Mouse (Mus musculus): ENCODE data around the gene Cpa3. TPM values are rescaled to one million over a fixed set of nuclear protein-coding genes. Genes with fewer than 3 reads are reported as not detected.

Gene Cpa3
- 2.1 and 2.3 TPM in 2 replicates for polyA plus RNA-seq (2014; fragmentation: Nextera tagmentation; extraction: Ambion mirVana)

- WGBS, result 80% methylated on average over 3 of the region's 3 CpGs
- Histone ChIP-seq H3K36me3 (ENCODE audit: control insufficient read depth, insufficient read depth, low read length) (no peaks in the 10 kb centered on the region), H3K4me1 (replicated peaks; ENCODE audit: control insufficient read depth, insufficient read depth, low read length) (no peaks in the 10 kb centered on the region), H3K9ac (ENCODE audit: low read length) (no peak within 1 kb of the TSS), H3K27me3 (replicated peaks; ENCODE audit: control insufficient read depth, insufficient read depth, low read length) (no peaks in the 10 kb centered on the region), H3K27ac (ENCODE audit: low read depth) (no peak within 1 kb of the TSS), H3K9me3 (ENCODE audit: control insufficient read depth, low read length) (no peaks in the 10 kb centered on the region), H3K4me2 (ENCODE audit: low read length) (no peak within 1 kb of the TSS), H3K4me3 (ENCODE audit: low read depth, low read length) (no peak within 1 kb of the TSS)
- no peak for ATAC-seq (replicated peaks; ENCODE audit: low FRiP score, low TSS enrichment, low read depth)
- DNase-seq (ENCODE audit: low spot score), result no peak
Measured at GRCm38 (mm10) chr3:20242050-20242449, at the start of gene Cpa3. Gene Cpa3 (minus strand): TSS chr3:20242181.

- H3K4me2 ChIP-seq (ENCODE audit: low read length), result no peak overlapping the region
- H3K4me1 ChIP-seq (replicated peaks; ENCODE audit: control insufficient read depth, insufficient read depth, low read length), result no peaks in the 10 kb centered on the region
- ATAC-seq (replicated peaks; ENCODE audit: low FRiP score, low TSS enrichment, low read depth), result no peak
- no peaks in the 10 kb centered on the region for H3K36me3 ChIP-seq (ENCODE audit: control insufficient read depth, insufficient read depth, low read length)
- no peak overlapping the region for H3K4me3 ChIP-seq (ENCODE audit: low read depth, low read length)
- no peaks in the 10 kb centered on the region for H3K9me3 ChIP-seq (ENCODE audit: control insufficient read depth, low read length)
- DNase-seq (ENCODE audit: low spot score), result no peak
- H3K27ac ChIP-seq (ENCODE audit: low read depth), result no peak overlapping the region
- H3K9ac ChIP-seq (ENCODE audit: low read length), result no peak overlapping the region
- no peaks in the 10 kb centered on the region for H3K27me3 ChIP-seq (replicated peaks; ENCODE audit: control insufficient read depth, insufficient read depth, low read length)
Measured at GRCm38 (mm10) chr3:20291370-20291769, 49.4 kb upstream of the Cpa3 start.

- Histone ChIP-seq H3K27me3 (replicated peaks; ENCODE audit: control insufficient read depth, insufficient read depth, low read length) (no peaks in the 10 kb centered on the region), H3K9ac (ENCODE audit: low read length) (no peak overlapping the region), H3K4me2 (ENCODE audit: low read length) (no peak overlapping the region), H3K27ac (ENCODE audit: low read depth) (no peak overlapping the region), H3K4me3 (ENCODE audit: low read depth, low read length) (no peak overlapping the region), H3K36me3 (ENCODE audit: control insufficient read depth, insufficient read depth, low read length) (no peaks in the 10 kb centered on the region), H3K4me1 (replicated peaks; ENCODE audit: control insufficient read depth, insufficient read depth, low read length) (no peaks in the 10 kb centered on the region), H3K9me3 (ENCODE audit: control insufficient read depth, low read length) (no peaks in the 10 kb centered on the region)
- ATAC-seq (replicated peaks; ENCODE audit: low FRiP score, low TSS enrichment, low read depth), result no peak
- 64% methylated on average over 2 of the region's 2 CpGs for WGBS
- DNase-seq (ENCODE audit: low spot score), result no peak
Measured at GRCm38 (mm10) chr3:20288761-20289160, 46.8 kb upstream of the Cpa3 start.

- Histone ChIP-seq H3K4me2 (ENCODE audit: low read length) (no peak overlapping the region), H3K27ac (ENCODE audit: low read depth) (no peak overlapping the region), H3K36me3 (ENCODE audit: control insufficient read depth, insufficient read depth, low read length) (no peaks in the 10 kb centered on the region), H3K27me3 (replicated peaks; ENCODE audit: control insufficient read depth, insufficient read depth, low read length) (no peaks in the 10 kb centered on the region), H3K9me3 (ENCODE audit: control insufficient read depth, low read length) (no peaks in the 10 kb centered on the region), H3K4me1 (replicated peaks; ENCODE audit: control insufficient read depth, insufficient read depth, low read length) (no peaks in the 10 kb centered on the region), H3K9ac (ENCODE audit: low read length) (no peak overlapping the region), H3K4me3 (ENCODE audit: low read depth, low read length) (no peak overlapping the region)
- DNase-seq (ENCODE audit: low spot score) (no peak), ATAC-seq (replicated peaks; ENCODE audit: low FRiP score, low TSS enrichment, low read depth) (no peak)
- 57% methylated on average over 1 of the region's 1 CpGs for WGBS
Measured at GRCm38 (mm10) chr3:20281796-20282195, 39.8 kb upstream of the Cpa3 start.

GRCm38 (mm10) chr3:20275633-20276032, 33.7 kb upstream of the Cpa3 start, which contains the start of gene Cpb1:
Gene Cpb1 (minus strand): TSS chr3:20275733.
- 87% methylated on average over 3 of the region's 3 CpGs for WGBS
- no peaks in the 10 kb centered on the region for H3K27me3 ChIP-seq (replicated peaks; ENCODE audit: control insufficient read depth, insufficient read depth, low read length)

GRCm38 (mm10) chr3:20254566-20255479, 12.8 kb upstream of the Cpa3 start:
- no peak overlapping the region for H3K27ac ChIP-seq (ENCODE audit: low read depth)
- no peak overlapping the region for H3K4me2 ChIP-seq (ENCODE audit: low read length)
- no peak for DNase-seq (ENCODE audit: low spot score)
- 27% methylated on average over 9 of the region's 9 CpGs for WGBS
- no peaks in the 10 kb centered on the region for H3K36me3 ChIP-seq (ENCODE audit: control insufficient read depth, insufficient read depth, low read length)
- ATAC-seq (replicated peaks; ENCODE audit: low FRiP score, low TSS enrichment, low read depth), result no peak
- H3K9me3 ChIP-seq (ENCODE audit: control insufficient read depth, low read length), result no peaks in the 10 kb centered on the region
- H3K4me1 ChIP-seq (replicated peaks; ENCODE audit: control insufficient read depth, insufficient read depth, low read length), result no peaks in the 10 kb centered on the region
- no peaks in the 10 kb centered on the region for H3K27me3 ChIP-seq (replicated peaks; ENCODE audit: control insufficient read depth, insufficient read depth, low read length)
- no peak overlapping the region for H3K9ac ChIP-seq (ENCODE audit: low read length)
- no peak overlapping the region for H3K4me3 ChIP-seq (ENCODE audit: low read depth, low read length)

More at GRCm38 (mm10) chr3:20275633-20276032, 33.7 kb upstream of the Cpa3 start, which contains the start of gene Cpb1:
- no peak for ATAC-seq (replicated peaks; ENCODE audit: low FRiP score, low TSS enrichment, low read depth)
- Histone ChIP-seq H3K9ac (ENCODE audit: low read length) (no peak within 1 kb of the TSS), H3K36me3 (ENCODE audit: control insufficient read depth, insufficient read depth, low read length) (no peaks in the 10 kb centered on the region), H3K4me3 (ENCODE audit: low read depth, low read length) (no peak within 1 kb of the TSS), H3K4me2 (ENCODE audit: low read length) (no peak within 1 kb of the TSS), H3K9me3 (ENCODE audit: control insufficient read depth, low read length) (no peaks in the 10 kb centered on the region), H3K4me1 (replicated peaks; ENCODE audit: control insufficient read depth, insufficient read depth, low read length) (no peaks in the 10 kb centered on the region), H3K27ac (ENCODE audit: low read depth) (no peak within 1 kb of the TSS)
- no peak for DNase-seq (ENCODE audit: low spot score)

- H3K27me3 ChIP-seq (replicated peaks; ENCODE audit: control insufficient read depth, insufficient read depth, low read length), result no peaks in the 10 kb centered on the region
- ATAC-seq (replicated peaks; ENCODE audit: low FRiP score, low TSS enrichment, low read depth), result no peak
- no peaks in the 10 kb centered on the region for H3K36me3 ChIP-seq (ENCODE audit: control insufficient read depth, insufficient read depth, low read length)
- no peak for DNase-seq (ENCODE audit: low spot score)
- H3K9ac ChIP-seq (ENCODE audit: low read length), result no peak overlapping the region
- H3K9me3 ChIP-seq (ENCODE audit: control insufficient read depth, low read length), result no peaks in the 10 kb centered on the region
- 89% methylated on average over 1 of the region's 1 CpGs for WGBS
- H3K4me1 ChIP-seq (replicated peaks; ENCODE audit: control insufficient read depth, insufficient read depth, low read length), result no peaks in the 10 kb centered on the region
- H3K27ac ChIP-seq (ENCODE audit: low read depth), result no peak overlapping the region
- no peak overlapping the region for H3K4me2 ChIP-seq (ENCODE audit: low read length)
- no peak overlapping the region for H3K4me3 ChIP-seq (ENCODE audit: low read depth, low read length)
Measured at GRCm38 (mm10) chr3:20243913-20244312, 1.9 kb upstream of the Cpa3 start.

GRCm38 (mm10) chr3:20239741-20240140, 2.2 kb downstream of the Cpa3 start:
- no peaks in the 10 kb centered on the region for H3K9me3 ChIP-seq (ENCODE audit: control insufficient read depth, low read length)
- no peaks in the 10 kb centered on the region for H3K27me3 ChIP-seq (replicated peaks; ENCODE audit: control insufficient read depth, insufficient read depth, low read length)
- whole genome bisulfite sequencing, result 84% methylated on average over 3 of the region's 3 CpGs
- H3K4me2 ChIP-seq (ENCODE audit: low read length), result no peak overlapping the region
- ATAC-seq (replicated peaks; ENCODE audit: low FRiP score, low TSS enrichment, low read depth) (no peak), DNase-seq (ENCODE audit: low spot score) (no peak)
- H3K4me3 ChIP-seq (ENCODE audit: low read depth, low read length), result no peak overlapping the region
- H3K4me1 ChIP-seq (replicated peaks; ENCODE audit: control insufficient read depth, insufficient read depth, low read length), result no peaks in the 10 kb centered on the region
- H3K27ac ChIP-seq (ENCODE audit: low read depth), result no peak overlapping the region
- H3K9ac ChIP-seq (ENCODE audit: low read length), result no peak overlapping the region
- no peaks in the 10 kb centered on the region for H3K36me3 ChIP-seq (ENCODE audit: control insufficient read depth, insufficient read depth, low read length)

GRCm38 (mm10) chr3:20236965-20237364, 5.0 kb downstream of the Cpa3 start:
- no peak for DNase-seq (ENCODE audit: low spot score)
- peak; percentile 40; the same call in 1 of the 2 replicates for ATAC-seq (replicated peaks; ENCODE audit: low FRiP score, low TSS enrichment, low read depth)
- no peak overlapping the region for H3K9ac ChIP-seq (ENCODE audit: low read length)
- H3K4me3 ChIP-seq (ENCODE audit: low read depth, low read length), result no peak overlapping the region
- H3K27ac ChIP-seq (ENCODE audit: low read depth), result no peak overlapping the region
- H3K9me3 ChIP-seq (ENCODE audit: control insufficient read depth, low read length), result no peaks in the 10 kb centered on the region
- no peaks in the 10 kb centered on the region for H3K36me3 ChIP-seq (ENCODE audit: control insufficient read depth, insufficient read depth, low read length)
- no peaks in the 10 kb centered on the region for H3K27me3 ChIP-seq (replicated peaks; ENCODE audit: control insufficient read depth, insufficient read depth, low read length)
- 35% methylated on average over 1 of the region's 1 CpGs for WGBS
- no peak overlapping the region for H3K4me2 ChIP-seq (ENCODE audit: low read length)
- H3K4me1 ChIP-seq (replicated peaks; ENCODE audit: control insufficient read depth, insufficient read depth, low read length), result no peaks in the 10 kb centered on the region

All from intestine, embryonic 14.5 days (tissue).